Mouse (Mus musculus) megakaryocyte, embryonic 14.5 days (primary cell): ENCODE data around the gene Dalrd3. TPM values are rescaled to one million over a fixed set of nuclear protein-coding genes. Genes with fewer than 3 reads are reported as not detected.
"Not testable (repeated sequence)": the region's sequence is repeated elsewhere in the genome, so short reads cannot be mapped to it uniquely, and the experiment has no call there.

Source experiments
- H3K27me3 ChIP-seq: replicated peaks from 2 replicates; pipeline ENCODE3; 2012; ENCODE audit warnings: inconsistent platforms
- H3K36me3 ChIP-seq: replicated peaks from 2 replicates; pipeline ENCODE3; 2012; ENCODE audit warnings: low read length, inconsistent platforms, mixed read lengths
- H3K4me1 ChIP-seq: 2 replicates; pipeline ENCODE4 v1.6.1; 2012; ENCODE audit warnings: inconsistent platforms
- H3K4me3 ChIP-seq: replicated peaks from 2 replicates; pipeline ENCODE3; 2012; ENCODE audit warnings: moderate library complexity, mild to moderate bottlenecking, inconsistent platforms
- H3K9me3 ChIP-seq: 2 replicates; pipeline ENCODE4 v1.6.1; 2012; ENCODE audit warnings: inconsistent platforms
- FLI1 ChIP-seq: IDR thresholded peaks from 2 replicates; pipeline ENCODE4 v1.6.1; 2012; ENCODE audit warnings: low read length, inconsistent platforms, mixed read lengths
- GATA1 ChIP-seq: IDR thresholded peaks from 3 replicates; pipeline ENCODE4 v1.6.1; 2012; ENCODE audit warnings: mixed read lengths, low read length, inconsistent platforms, borderline replicate concordance
- polyA plus RNA-seq: library from polyadenylated mRNA; stranded (reverse); fragments of >175 nt; gene quantifications from 2 replicates; pipeline ENCODE4 v1.2.3, GENCODE M21; 2012; ENCODE audit warnings: low replicate concordance; ENCODE audit not compliant: insufficient read depth

The Dalrd3 gene
- polyA plus RNA-seq, 1 experiment = 65.8 TPM

DNA sequence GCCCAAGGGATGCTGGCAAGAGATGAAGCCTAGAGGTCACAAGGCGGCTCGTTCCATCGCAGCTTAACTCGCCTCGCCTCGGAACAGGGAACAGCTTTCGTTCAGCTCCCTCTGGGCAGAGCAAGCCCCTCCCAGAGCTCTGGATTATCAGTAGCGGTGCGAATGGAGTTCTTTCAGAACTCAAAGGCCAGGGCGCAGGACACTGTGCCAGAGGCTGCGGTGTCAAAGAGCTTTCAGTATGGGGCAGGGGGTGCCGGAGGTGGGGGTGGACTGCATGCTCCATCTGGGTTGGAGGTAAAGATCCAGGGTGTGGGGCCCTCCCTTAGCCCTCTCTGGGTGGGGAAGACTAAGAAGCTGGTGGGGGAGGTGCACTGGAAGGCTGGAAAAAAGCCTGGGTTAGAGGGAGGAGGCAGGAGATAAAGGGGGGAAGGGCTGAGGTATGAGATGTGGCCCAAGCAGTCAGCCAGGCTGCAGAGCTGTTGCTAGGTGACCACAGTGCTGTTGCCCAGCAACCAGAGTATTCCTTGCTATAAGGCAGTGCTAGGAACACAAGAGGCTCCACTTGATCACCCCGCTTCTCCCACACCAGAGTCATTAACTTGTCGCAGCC, 18.0 kb downstream of the Dalrd3 start:
- H3K9me3 ChIP-seq = no peaks in the 10 kb centered on the region
- H3K27me3 ChIP-seq = no peaks in the 10 kb centered on the region
- H3K36me3 ChIP-seq = no peaks in the 10 kb centered on the region
- TF ChIP-seq GATA1 = no peak
- peaks cover 47% of the 10 kb centered on the region for H3K4me1 ChIP-seq
- H3K4me3 ChIP-seq = no peak overlapping the region

DNA sequence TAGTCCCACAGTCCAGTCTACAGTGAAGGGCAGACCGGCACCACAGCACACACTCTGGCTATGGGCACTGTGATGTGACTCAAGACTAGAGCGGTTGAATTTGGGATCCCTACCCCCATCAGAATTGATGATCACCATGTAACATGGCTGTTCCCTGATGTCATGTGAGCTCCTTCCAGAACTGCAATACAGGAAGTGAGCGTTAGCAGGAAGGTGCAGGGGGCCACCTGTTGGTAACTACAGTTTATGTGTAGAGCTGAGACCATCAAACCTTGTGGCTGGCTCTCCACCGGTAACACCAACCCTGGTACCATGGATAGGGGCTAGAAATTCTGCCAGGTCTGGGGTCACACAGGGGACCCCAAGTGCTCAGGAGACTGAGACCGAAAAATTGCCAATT, 19.5 kb downstream of the Dalrd3 start:
- no peak for TF ChIP-seq GATA1
- TF ChIP-seq FLI1 = no peak
- H3K9me3 ChIP-seq = no peaks in the 10 kb centered on the region
- peaks cover 4% of the 10 kb centered on the region for H3K36me3 ChIP-seq

DNA sequence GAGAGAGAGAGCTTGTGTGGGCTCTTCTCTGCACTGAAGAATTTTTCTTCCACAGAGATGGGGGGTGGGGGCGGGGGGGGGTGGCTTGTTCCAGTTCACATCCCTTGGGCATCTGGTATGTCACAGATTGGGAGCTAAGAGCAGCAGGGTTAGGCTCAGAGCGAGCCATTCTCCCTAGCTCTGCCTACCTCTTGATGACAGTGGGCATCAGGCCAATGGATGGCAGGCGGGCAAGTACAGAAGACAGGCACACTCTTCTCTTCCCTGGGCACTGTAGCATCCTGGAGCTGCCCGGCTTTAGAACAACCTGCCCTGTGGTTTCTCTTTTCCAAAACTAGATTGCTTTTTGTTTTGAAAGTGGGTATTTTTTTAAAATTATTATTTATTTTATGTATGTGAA, 21.8 kb downstream of the Dalrd3 start:
- Histone ChIP-seq H3K27me3 (no peaks in the 10 kb centered on the region), H3K4me1 (peaks cover 43% of the 10 kb centered on the region), H3K4me3 (no peak overlapping the region), H3K36me3 (peaks cover 4% of the 10 kb centered on the region), H3K9me3 (no peaks in the 10 kb centered on the region)
- TF ChIP-seq GATA1 (no peak), FLI1 (no peak)

More for the DNA sequence above, 19.5 kb downstream of the Dalrd3 start:
- Histone ChIP-seq H3K27me3 (no peaks in the 10 kb centered on the region), H3K4me3 (no peak overlapping the region), H3K4me1 (peaks cover 39% of the 10 kb centered on the region)

DNA sequence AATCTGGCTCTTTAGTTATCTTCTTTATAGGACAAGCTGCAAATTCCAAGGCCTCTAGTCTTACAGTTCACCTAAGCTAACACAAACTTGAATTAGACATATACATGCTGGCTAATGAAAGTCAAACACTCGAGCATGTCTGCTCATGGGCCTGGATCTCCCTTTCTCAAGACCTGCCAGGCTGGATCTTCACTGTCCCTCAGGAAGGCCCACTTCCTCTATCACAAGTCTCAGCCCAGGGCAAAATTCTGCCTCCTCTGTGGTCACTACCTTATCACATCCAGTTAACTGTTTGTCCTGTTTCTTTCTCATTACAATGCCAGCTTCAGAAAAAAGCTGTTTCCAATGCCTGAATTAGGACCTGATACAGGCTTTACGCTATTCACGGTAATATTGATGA, 24.7 kb downstream of the Dalrd3 start:
- no peak for TF ChIP-seq FLI1
- no peak for TF ChIP-seq GATA1
- no peak overlapping the region for H3K4me3 ChIP-seq
- H3K36me3 ChIP-seq = peaks cover 4% of the 10 kb centered on the region

DNA sequence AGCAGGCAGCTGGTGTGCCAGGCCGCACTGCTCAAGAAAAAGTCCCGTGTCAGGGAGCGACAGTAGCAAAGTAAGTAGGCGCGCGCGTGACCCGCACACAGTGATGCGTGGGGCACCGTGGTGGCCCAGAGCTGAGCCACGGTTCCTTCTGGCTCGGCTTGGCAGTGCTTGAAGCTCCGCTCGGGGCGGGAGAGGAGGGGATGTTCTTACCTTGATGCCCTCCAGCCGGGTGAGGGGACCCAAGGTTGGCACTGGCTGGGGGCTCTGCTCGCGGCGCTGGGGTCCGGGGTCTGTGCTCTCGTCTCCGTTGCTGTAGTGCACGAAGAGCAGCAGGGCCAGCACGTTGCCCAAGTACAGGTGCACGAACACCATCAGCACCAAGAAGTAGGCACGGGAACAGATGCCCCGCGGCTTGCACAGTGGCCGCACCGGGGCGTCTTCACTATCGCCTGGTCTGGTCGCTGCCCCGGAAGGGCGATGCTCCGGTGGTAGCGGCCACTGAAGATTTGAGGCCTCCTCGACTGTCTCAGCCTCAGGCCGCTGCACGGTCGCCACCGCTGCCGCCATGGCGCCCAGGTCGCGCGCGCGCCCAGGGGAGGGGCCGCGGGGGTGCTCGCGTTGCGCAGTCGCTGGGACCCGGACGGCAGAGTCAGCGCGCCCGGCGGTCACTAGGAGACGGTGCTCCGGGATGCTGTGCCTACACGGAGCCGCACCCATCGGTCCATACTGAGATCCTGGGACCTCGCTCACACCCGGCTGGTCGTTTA, 27.5 kb downstream of the Dalrd3 start, which contains the start of gene P4htm:
Gene P4htm, minus strand, starts transcription at position 670 of the 767 bp plus-strand sequence.
- Histone ChIP-seq H3K4me1 (peaks cover 33% of the 10 kb centered on the region), H3K4me3 (peak within 1 kb of the TSS; percentile 93), H3K9me3 (no peaks in the 10 kb centered on the region), H3K27me3 (peaks cover 7% of the 10 kb centered on the region), H3K36me3 (peaks cover 13% of the 10 kb centered on the region)
- TF ChIP-seq FLI1 (no peak), GATA1 (no peak)

More for the DNA sequence above, 24.7 kb downstream of the Dalrd3 start:
- H3K4me1 ChIP-seq = peaks cover 34% of the 10 kb centered on the region
- peaks cover 7% of the 10 kb centered on the region for H3K27me3 ChIP-seq
- H3K9me3 ChIP-seq = no peaks in the 10 kb centered on the region

DNA sequence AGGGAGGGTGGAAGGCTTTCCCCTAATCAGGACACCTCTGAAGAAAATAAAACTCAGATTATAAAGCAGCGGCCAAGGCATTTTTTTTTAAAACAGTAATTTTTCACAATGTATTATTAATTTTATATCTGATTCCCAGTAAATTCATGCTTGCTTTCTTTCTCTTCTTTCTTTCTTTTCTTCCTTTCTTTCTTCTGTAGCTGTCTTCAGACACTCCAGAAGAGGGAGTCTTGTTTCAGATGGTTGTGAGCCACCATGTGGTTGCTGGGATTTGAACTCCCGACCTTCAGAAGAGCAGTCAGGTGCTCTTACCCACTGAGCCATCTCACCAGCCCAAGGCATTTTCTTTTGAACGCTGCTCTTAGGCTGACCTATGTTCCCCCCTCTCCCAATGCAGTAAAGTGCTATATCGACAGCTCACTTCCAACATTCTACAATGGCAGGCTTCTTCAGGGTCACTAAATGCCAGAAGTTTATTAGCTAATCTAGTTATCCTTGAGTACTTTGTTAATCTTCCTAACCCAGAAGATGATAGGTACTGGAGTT, 29.4 kb downstream of the Dalrd3 start:
- H3K4me3 ChIP-seq = no peak overlapping the region
- no peak for TF ChIP-seq GATA1
- no peak for TF ChIP-seq FLI1
- peaks cover 27% of the 10 kb centered on the region for H3K36me3 ChIP-seq
- peaks cover 7% of the 10 kb centered on the region for H3K27me3 ChIP-seq
- peaks cover 30% of the 10 kb centered on the region for H3K4me1 ChIP-seq
- no peaks in the 10 kb centered on the region for H3K9me3 ChIP-seq

DNA sequence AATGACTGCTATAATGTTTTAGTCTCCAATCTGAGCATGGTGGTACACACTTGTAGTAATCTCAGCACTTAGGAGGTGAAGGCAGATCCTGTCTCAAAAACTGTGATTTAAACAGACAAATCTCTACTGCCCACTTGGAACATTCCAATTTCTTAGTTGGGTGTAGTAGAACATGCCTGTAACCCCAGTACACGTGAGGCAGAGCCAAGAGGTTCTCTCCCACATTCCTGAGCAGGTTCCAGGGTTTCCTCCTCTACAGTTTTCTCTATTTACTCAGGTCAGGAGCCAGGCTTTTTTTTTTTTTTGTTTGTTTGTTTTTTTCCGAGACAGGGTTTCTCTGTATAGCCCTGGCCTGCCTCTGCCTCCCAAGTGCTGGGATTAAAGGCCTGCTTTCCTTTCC, 30.3 kb downstream of the Dalrd3 start:
- Histone ChIP-seq H3K36me3 (peaks cover 36% of the 10 kb centered on the region), H3K4me3 (no peak overlapping the region)
- TF ChIP-seq GATA1 = no peak
- TF ChIP-seq FLI1 = no peak

DNA sequence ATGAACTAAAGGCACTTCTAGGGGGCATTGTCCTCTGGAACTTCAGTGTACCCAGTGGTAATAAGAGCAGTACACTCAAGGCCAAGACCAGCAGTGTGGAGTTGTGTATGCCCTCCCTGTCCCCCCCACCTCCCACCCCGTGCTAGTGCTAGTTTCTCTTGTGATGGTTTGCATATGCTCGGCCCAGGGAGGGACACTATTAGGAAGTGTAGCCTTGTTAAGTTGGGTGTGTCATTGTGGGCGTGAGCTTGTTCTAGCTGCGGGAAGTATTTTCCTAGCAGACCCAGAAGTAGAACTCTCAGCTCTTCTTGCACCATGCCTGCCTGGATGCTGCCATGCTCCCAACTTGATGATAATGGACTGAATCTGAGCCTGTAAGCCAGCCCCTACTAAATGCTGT, 32.3 kb downstream of the Dalrd3 start:
- Histone ChIP-seq H3K9me3 (no peaks in the 10 kb centered on the region), H3K36me3 (peaks cover 55% of the 10 kb centered on the region), H3K27me3 (peaks cover 6% of the 10 kb centered on the region), H3K4me1 (peaks cover 11% of the 10 kb centered on the region), H3K4me3 (no peak overlapping the region)
- TF ChIP-seq GATA1 (no peak), FLI1 (no peak)

More for the DNA sequence above, 30.3 kb downstream of the Dalrd3 start:
- Histone ChIP-seq H3K27me3 (peaks cover 7% of the 10 kb centered on the region), H3K9me3 (no peaks in the 10 kb centered on the region), H3K4me1 (peaks cover 21% of the 10 kb centered on the region)

DNA sequence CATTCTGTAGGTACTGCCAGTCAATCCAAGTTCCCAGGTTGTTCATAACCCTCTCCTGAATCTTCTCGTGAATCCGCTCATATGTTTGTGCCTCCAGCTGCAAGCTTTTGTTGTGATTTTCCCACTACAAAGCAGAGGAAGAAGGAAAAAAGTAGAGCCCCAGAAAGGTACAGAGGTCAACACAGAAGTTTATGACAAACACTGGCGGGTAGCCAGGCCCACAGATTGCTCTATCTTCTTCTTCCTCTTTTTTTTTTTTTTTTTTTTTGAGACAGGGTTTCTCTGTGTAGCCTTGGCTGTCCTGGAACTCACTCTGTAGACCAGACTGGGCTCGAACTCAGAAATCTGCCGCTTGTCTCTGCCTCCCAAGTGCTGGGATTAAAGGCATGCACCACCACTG, 38.2 kb downstream of the Dalrd3 start:
- H3K4me3 ChIP-seq, H3K27me3 ChIP-seq, H3K9me3 ChIP-seq, H3K4me1 ChIP-seq: not testable (repeated sequence)
- H3K36me3 ChIP-seq = peaks cover 98% of the 10 kb centered on the region

DNA sequence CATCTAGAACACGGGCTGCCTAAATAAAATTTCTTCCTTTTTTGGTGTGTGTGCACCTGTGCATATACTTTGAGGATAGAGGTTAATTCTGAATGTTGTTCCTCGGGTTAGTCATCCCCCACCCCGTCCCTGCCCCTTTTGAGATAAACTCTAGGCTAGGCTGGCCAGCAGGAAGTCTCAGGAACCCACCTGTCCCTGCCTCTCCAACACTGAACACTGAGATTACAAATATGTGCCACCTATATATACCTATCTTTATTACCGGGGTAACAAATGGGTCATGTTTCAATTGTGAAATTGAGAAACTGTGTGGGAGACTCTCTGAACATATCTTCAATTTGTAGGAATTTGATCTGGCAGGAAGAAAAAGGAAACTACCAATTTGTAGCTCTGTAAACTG, 39.2 kb downstream of the Dalrd3 start:
- Histone ChIP-seq H3K4me3 (no peak overlapping the region), H3K4me1 (peaks cover 4% of the 10 kb centered on the region; the same call in 1 of the 2 replicates), H3K27me3 (no peaks in the 10 kb centered on the region), H3K36me3 (peaks cover 98% of the 10 kb centered on the region), H3K9me3 (no peaks in the 10 kb centered on the region)
- TF ChIP-seq FLI1 (no peak), GATA1 (no peak)
